Mouse (Mus musculus) macrophage (primary cell): ENCODE data around the gene Phc2. TPM values are rescaled to one million over a fixed set of nuclear protein-coding genes. Genes with fewer than 3 reads are reported as not detected.

Experiments used
- H3K27ac ChIP-seq: fragments of 350-480 bp; formaldehyde crosslinking; 2 replicates; pipeline ENCODE4 v1.9.0; 2021
- H3K36me3 ChIP-seq: fragments of 350-480 bp; formaldehyde crosslinking; 2 replicates; pipeline ENCODE4 v1.9.0; 2021; ENCODE audit errors: inconsistent target
- H3K4me3 ChIP-seq: fragments of 350-480 bp; formaldehyde crosslinking; 2 replicates; pipeline ENCODE4 v1.9.0; 2021; ENCODE audit errors: inconsistent target
- H3K79me2 ChIP-seq: fragments of 350-480 bp; formaldehyde crosslinking; 2 replicates; pipeline ENCODE4 v1.9.0; 2021; ENCODE audit errors: inconsistent target
- WGBS: methylation state at CpG from one replicate; pipeline ENCODE4 v1.1.7; 2026; ENCODE audit warnings: inconsistent platforms; ENCODE audit not compliant: missing documents; 5-methylcytosine and 5-hydroxymethylcytosine counted together
- polyA plus RNA-seq: library from polyadenylated mRNA; stranded (reverse); fragments of 250-400 nt; gene quantifications from 3 replicates; pipeline ENCODE4 v1.2.4, GENCODE M21; 2018; ENCODE audit warnings: inconsistent platforms

The Phc2 gene
- polyA plus RNA-seq, 1 experiment from 2014 or later: 66.8 TPM

DNA sequence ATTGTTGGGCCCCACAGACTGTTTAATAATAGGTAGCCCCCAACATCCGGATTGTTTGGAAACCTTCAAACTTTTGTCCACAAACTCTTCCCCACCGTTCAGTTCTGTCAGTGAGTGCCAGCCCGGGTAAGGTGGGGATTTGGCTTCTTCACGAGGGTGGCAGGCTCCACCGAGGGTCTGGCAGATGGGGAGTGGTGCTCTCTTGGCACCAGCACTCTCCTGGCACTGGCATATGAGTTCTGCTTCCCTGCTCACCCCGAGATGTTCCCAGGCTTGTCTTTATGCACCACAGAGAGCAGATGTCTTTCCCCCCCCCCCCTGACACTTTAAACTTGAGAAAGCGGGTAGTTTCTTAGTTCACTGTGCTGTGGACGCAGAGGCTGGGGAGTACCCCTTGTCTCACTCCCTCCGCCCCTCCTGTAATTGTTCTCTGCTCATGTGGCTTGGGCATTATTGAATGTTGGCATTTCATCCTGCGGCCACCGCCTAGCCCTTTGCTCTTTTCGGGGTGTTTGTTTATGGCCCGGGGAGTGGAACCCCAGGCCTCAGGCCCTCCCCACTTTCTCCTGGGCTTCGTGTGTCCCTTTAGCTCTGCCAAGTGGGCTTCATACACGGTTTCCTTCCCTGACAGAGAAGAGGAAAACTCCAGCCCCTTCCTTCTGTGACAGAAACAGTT is 74.7 kb downstream of the Phc2 start:
- H3K4me3 ChIP-seq: peak overlapping the region; percentile 76
- peak overlapping the region; percentile 92 for H3K27ac ChIP-seq
- 0 out of 2 replicates have a peak, but pooled peaks cover 8% of the 10 kb centered on the region for H3K36me3 ChIP-seq
- WGBS: 39% methylated on average over 15 of the region's 15 CpGs
- H3K79me2 ChIP-seq: peaks cover 63% of the 10 kb centered on the region

- WGBS: 6% methylated on average over 5 of the region's 5 CpGs
- Histone ChIP-seq H3K4me3 (peak overlapping the region; percentile 76), H3K79me2 (peaks cover 68% of the 10 kb centered on the region), H3K27ac (peak overlapping the region; percentile 92), H3K36me3 (0 out of 2 replicates have a peak, but pooled peaks cover 8% of the 10 kb centered on the region)
These were observed 75.2 kb downstream of the Phc2 start for GRCm38 (mm10) chr4:128729709-128730037.

DNA sequence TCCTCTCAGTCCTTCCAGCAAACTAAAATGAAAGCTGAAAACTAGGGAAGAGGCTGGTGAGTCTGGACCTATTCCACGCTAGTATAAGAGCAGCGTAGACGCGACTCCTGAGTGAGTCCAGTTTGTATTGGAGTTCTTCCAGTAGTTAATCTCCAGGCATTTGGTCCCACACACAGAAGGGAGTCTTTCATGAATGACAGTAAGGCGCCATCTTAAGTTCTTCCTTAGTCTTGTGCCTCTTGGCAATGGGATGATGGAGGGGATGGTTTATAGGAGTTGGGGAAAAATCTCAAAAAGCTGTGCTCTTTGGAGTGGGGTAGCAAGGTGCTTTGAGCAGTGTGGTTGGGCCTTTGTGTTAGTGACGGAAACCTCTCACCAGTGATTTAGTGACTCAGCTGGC is 75.8 kb downstream of the Phc2 start:
- H3K36me3 ChIP-seq: peaks cover 8% of the 10 kb centered on the region; the same call in 1 of the 2 replicates
- H3K79me2 ChIP-seq: peaks cover 74% of the 10 kb centered on the region
- peak overlapping the region; percentile 92 for H3K27ac ChIP-seq
- 94% methylated on average over 6 of the region's 6 CpGs for WGBS
- peak overlapping the region; percentile 76 for H3K4me3 ChIP-seq

DNA sequence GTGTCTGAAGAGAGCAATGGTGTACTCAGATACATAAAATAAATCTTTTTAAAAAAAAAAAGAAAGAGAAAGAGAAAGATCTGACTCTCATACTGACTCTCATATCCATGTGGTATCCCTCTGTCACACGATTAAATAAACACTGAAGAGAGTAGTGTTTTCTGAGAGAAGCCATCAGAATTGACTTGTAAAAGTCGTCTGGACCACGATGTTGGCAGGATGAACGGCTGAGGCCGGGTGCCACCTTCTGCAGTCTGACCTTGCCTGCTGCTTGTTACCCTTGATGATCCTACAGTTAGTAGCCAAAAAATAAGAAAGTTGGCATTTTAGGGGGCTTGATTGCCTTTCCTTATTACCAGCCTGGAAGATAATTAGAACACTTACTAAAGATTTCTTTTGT is 78.3 kb downstream of the Phc2 start:
- H3K79me2 ChIP-seq: peaks cover 99% of the 10 kb centered on the region
- peaks cover 8% of the 10 kb centered on the region; the same call in 1 of the 2 replicates for H3K36me3 ChIP-seq
- H3K27ac ChIP-seq: peak overlapping the region; percentile 68
- no peak overlapping the region for H3K4me3 ChIP-seq
- WGBS: 48% methylated on average over 5 of the region's 5 CpGs

DNA sequence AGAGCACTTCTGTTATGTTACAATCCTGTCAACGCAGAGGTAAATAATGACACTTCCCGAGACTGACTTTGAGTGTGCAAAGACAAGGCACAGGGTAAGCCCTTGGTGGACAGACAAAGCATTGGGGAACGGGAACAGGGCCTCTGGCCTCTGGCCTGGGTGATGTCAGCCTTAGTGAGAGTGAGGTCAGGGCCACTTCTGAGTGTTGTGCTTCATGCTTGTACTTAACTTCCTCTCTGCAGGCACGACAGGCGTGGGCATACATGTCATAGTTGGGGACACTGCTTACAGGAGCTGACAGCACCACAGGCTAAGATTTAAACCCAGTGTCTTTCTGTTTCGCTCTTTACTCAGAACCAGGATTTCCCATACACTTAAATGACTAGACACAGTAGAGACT is 79.0 kb downstream of the Phc2 start:
- WGBS: 31% methylated on average over 6 of the region's 6 CpGs
- peaks cover 99% of the 10 kb centered on the region for H3K79me2 ChIP-seq
- H3K4me3 ChIP-seq: no peak overlapping the region
- peaks cover 8% of the 10 kb centered on the region; the same call in 1 of the 2 replicates for H3K36me3 ChIP-seq
- peak overlapping the region; percentile 68 for H3K27ac ChIP-seq

DNA sequence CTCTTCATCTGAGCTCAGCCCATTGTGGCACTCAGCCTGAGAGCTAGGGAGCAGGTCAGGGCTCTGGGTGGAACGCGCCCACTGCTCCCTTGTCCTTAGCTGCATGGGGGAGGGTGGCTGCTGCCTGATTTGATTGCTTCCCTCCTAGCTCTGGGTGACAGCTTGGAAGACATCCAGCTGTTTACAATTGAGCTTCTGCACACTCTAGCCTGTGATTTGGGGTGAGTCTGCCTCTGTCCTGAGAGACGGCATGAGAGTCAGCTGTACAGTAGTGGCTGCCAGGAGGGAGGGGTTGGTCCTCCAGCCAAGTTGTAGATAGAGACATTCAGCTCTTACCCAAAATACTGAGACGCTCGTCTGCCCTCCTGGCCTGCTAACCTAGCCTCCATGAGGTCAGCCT is 79.7 kb downstream of the Phc2 start:
- WGBS: 91% methylated on average over 5 of the region's 5 CpGs
- Histone ChIP-seq H3K4me3 (no peak overlapping the region), H3K27ac (peak overlapping the region; percentile 68)

DNA sequence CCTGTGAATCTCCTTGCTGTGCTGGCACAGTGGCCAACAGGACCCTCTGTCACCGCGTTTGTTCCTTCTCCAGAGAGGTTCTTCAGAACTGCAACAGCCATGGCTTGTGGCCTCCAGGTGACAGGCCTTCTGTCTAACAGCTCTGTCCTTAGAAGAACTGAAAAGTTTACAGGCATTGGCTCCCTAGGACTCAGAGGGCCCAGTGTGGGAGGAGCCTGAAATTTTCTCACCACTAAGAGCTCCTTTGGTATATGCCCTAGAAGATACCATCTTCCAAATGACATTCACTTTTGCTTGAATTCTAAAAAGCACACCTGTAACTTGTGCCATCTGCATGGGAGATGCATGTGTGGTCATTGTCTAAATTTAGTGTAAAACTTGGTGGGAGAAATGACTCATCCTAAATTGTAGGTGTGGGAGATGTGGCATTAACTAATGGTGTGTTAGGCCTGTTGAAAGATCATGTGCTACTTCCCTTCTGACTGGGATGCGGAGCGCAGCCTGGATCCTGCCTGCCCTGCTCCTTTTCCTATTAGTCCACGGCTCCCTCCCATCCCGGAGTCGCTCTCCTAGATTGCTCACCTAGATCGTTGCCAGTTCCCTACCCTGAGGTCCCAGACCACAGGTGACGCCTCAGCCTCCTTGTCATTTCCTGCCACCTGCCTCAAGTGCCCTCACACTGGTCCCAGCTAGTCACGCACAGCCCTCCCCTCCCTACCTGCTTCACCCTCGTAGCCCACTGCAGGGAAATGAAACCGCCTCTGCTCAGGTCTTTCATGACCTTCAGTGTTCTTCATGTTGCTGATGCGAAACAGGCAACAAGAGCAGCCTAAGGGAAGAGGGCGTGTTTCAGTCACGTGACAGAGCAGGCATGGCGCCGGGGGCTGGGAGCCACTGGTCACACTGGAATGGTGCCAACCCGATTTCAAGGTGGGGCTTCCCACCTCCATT is 80.5 kb downstream of the Phc2 start:
- Histone ChIP-seq H3K27ac (peak overlapping the region; percentile 68), H3K36me3 (peaks cover 8% of the 10 kb centered on the region; the same call in 1 of the 2 replicates), H3K4me3 (no peak overlapping the region), H3K79me2 (peaks cover 99% of the 10 kb centered on the region)
- WGBS: 77% methylated on average over 18 of the region's 18 CpGs

More for the DNA sequence above, 79.7 kb downstream of the Phc2 start:
- Histone ChIP-seq H3K79me2 (peaks cover 99% of the 10 kb centered on the region), H3K36me3 (peaks cover 8% of the 10 kb centered on the region; the same call in 1 of the 2 replicates)

- Histone ChIP-seq H3K36me3 (no peaks in the 10 kb centered on the region; the same call in 1 of the 2 replicates), H3K79me2 (peaks cover 99% of the 10 kb centered on the region), H3K27ac (no peak overlapping the region), H3K4me3 (no peak overlapping the region)
- WGBS: 90% methylated on average over 6 of the region's 6 CpGs
These were observed 82.7 kb downstream of the Phc2 start for GRCm38 (mm10) chr4:128737137-128737589.

DNA sequence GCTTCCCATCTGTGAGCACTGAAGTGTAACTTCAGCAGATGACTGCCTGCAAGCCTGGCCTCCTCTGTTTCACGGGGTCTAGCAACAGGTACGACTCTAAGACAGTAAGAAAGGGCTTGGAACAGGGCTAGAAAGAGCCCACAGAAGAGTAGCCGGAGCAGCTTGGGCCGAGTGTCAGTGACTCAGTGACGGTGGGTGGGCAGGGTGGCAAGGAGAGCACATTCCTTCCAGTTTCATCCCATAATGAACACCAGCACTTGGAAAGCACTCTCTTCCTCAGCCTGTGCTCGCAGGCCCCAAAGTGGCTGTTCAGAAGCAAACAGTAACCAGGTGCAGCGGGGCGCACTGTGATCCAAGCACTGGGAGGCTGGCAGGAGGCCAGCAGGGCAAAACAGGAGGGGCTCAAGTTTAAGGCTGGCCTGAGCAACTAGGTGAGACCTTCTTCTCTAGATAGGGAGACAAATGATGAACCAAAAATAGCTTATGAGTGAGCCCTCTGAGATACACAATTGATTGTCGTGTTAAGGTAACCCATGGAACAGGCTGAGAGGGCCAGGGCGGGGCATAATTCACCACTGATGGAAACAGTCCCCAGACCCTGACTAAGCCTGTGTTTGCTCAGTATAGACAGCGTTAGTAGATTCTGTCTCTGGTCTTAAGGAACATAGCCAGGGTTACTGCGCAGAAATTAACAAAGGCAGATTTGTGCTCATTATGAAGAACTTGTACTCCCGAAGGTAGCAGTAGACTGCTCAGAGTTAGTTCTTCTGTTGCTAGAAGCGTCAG is 83.5 kb downstream of the Phc2 start:
- Histone ChIP-seq H3K36me3 (no peaks in the 10 kb centered on the region; the same call in 1 of the 2 replicates), H3K27ac (no peak overlapping the region), H3K79me2 (peaks cover 99% of the 10 kb centered on the region), H3K4me3 (no peak overlapping the region)
- WGBS: 90% methylated on average over 14 of the region's 14 CpGs

GRCm38 (mm10) chr4:128740878-128741277 is 86.4 kb downstream of the Phc2 start:
- Histone ChIP-seq H3K36me3 (peaks cover 24% of the 10 kb centered on the region), H3K27ac (no peak overlapping the region), H3K79me2 (peaks cover 88% of the 10 kb centered on the region), H3K4me3 (no peak overlapping the region)
- 56% methylated on average over 1 of the region's 1 CpGs for WGBS

DNA sequence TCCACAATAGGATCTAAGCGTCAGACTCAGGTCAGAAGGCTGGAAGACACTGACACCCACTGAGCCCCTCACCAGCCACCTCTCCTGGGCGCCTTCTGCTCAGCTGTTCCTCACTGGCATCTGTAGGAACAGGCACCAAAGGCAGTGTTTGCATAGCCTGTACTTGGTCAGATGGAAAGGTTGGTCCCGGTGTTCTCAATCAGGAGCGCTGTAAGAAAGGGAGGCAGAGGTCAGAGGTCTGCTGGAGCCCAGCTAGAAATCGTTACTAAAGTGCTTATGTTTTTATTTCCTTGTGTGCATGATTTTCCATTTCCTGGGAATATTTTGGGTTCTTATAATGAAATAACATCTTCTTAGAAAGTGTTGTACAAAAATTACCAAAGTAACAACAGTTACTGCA is 87.4 kb downstream of the Phc2 start:
- H3K79me2 ChIP-seq: peaks cover 78% of the 10 kb centered on the region
- H3K36me3 ChIP-seq: peaks cover 34% of the 10 kb centered on the region
- H3K27ac ChIP-seq: no peak overlapping the region
- no peak overlapping the region for H3K4me3 ChIP-seq
- WGBS: 96% methylated on average over 5 of the region's 5 CpGs

DNA sequence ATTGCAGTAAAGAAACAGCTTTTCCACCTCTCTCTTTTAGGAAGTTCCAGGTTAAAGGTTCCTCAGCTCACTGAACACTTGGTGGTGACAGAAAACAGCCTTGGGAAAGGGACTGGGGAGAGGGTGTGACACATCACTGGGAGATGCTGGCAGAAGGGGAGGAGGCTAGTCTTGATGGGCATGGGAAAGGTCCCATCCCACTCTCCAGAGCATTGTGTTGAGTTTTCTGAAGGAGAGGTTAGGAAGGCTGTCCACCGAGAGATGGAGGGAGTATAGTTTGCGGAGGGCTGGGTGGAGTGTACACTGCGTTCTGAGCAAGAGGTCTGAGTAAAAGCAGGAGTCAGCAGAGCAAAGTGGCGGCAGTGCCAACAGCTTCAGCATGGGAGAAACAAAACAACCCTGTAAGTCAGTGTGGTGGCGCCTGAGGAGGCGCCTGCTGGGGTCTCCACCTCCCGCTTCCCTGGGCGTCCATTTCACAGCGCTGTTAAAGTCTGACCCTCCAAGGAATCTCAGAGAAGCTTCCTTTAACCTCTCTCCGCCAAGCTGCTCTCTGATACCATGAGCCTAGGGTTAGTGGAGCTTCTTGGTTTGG is 88.0 kb downstream of the Phc2 start:
- 93% methylated on average over 10 of the region's 10 CpGs for WGBS
- H3K79me2 ChIP-seq: peaks cover 72% of the 10 kb centered on the region
- H3K27ac ChIP-seq: no peak overlapping the region
- H3K36me3 ChIP-seq: peaks cover 40% of the 10 kb centered on the region
- no peak overlapping the region for H3K4me3 ChIP-seq

DNA sequence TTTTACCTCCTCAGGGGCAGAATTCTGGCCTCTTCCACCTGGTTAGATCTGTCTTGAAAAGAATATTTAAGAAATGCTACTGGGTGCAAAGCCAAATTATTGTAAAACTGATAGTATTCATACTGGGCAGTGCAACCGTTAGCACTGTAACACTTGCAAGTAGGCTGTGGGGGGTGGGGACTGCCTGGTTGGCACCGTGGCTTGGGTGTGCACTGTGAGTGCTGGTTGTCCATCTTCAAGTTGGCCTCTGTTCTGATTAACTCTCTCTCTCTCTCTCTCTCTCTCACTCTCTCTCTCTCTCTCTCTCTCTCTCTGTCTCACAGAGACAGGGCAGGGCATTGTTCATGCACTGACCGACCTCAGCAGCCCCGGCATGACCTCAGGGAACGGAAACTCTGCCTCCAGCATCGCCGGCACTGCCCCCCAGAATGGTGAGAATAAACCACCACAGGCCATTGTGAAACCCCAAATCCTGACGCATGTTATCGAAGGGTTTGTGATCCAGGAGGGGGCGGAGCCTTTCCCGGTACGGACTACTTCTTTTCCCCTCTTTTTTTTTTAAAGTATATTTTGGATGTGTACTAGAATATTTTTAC is 88.6 kb downstream of the Phc2 start:
- Histone ChIP-seq H3K27ac (no peak overlapping the region), H3K36me3 (peaks cover 47% of the 10 kb centered on the region), H3K4me3 (no peak overlapping the region), H3K79me2 (peaks cover 66% of the 10 kb centered on the region)
- WGBS: 72% methylated on average over 12 of the region's 12 CpGs
